Mouse (Mus musculus): ENCODE data around the gene Slit3. TPM values are rescaled to one million over a fixed set of nuclear protein-coding genes. Genes with fewer than 3 reads are reported as not detected.
A peak's percentile ranks its signal among the peaks of the same experiment; 100 is the strongest.

Slit3 gene
- polyA plus RNA-seq, 1 experiment from 2014 or later, result 50.0 TPM

MicroRNAs encoded within 50 kb of the gene (microRNA counts, 519-probe panel; counts per million panel counts)
- microRNA mmu-miR-218, result 5,279 counts per million, percentile 93 among the panel's probes with 10 or more counts

Small RNAs within 50 kb of the gene (microRNA-seq; reads per million reads assigned to microRNA genes)
- gene Mir218-2, result 275 reads per million, percentile 60 among the genes with 10 or more reads in this experiment

Measured in hindbrain, embryonic 12.5 days (tissue).